Mouse (Mus musculus): ENCODE measurements around the gene Hsf4. TPM values are rescaled to one million over a fixed set of nuclear protein-coding genes. Genes with fewer than 3 reads are reported as not detected.
A peak's percentile ranks its signal among the peaks of the same experiment; 100 is the strongest.
"Not testable (repeated sequence)": the region's sequence is repeated elsewhere in the genome, so short reads cannot be mapped to it uniquely, and the experiment has no call there.

Gene Hsf4
- polyA plus RNA-seq, 1 experiment from 2014 or later: 0.40 TPM

GRCm38 (mm10) chr8:105288958-105289732 is 19.5 kb downstream of the Hsf4 start:
- Histone ChIP-seq H3K9me3 (replicated peaks; ENCODE audit: control insufficient read depth, low read length, poor library complexity, severe bottlenecking) (no peaks in the 10 kb centered on the region), H3K27me3 (ENCODE audit: control insufficient read depth, insufficient read depth, low read depth, low read length) (no peaks in the 10 kb centered on the region), H3K4me2 (ENCODE audit: low read length) (peak overlapping the region; percentile 79), H3K27ac (ENCODE audit: low read length) (peak overlapping the region; percentile 86), H3K4me3 (ENCODE audit: low read depth, low read length) (peak overlapping the region; percentile 52), H3K36me3 (ENCODE audit: control insufficient read depth, insufficient read depth, low read length) (peaks cover 4% of the 10 kb centered on the region; the same call in 1 of the 2 replicates), H3K4me1 (ENCODE audit: control insufficient read depth, insufficient read depth, low read length) (peaks cover 41% of the 10 kb centered on the region), H3K9ac (ENCODE audit: low read depth, low read length) (peak overlapping the region; percentile 69)
- ATAC-seq: peak; percentile 92
- under 1% methylated on average over 53 of the region's 53 CpGs for WGBS

GRCm38 (mm10) chr8:105289805-105290460 is 20.3 kb downstream of the Hsf4 start, which contains the start of gene 4931428F04Rik:
4931428F04Rik (minus strand) TSS chr8:105289864.
- H3K4me2 ChIP-seq (ENCODE audit: low read length): peak within 1 kb of the TSS; percentile 79
- H3K27me3 ChIP-seq (ENCODE audit: control insufficient read depth, insufficient read depth, low read depth, low read length): no peaks in the 10 kb centered on the region
- H3K36me3 ChIP-seq (ENCODE audit: control insufficient read depth, insufficient read depth, low read length): no peaks in the 10 kb centered on the region; the same call in 1 of the 2 replicates
- H3K9me3 ChIP-seq (replicated peaks; ENCODE audit: control insufficient read depth, low read length, poor library complexity, severe bottlenecking): no peaks in the 10 kb centered on the region
- peak within 1 kb of the TSS; percentile 52 for H3K4me3 ChIP-seq (ENCODE audit: low read depth, low read length)
- H3K4me1 ChIP-seq (ENCODE audit: control insufficient read depth, insufficient read depth, low read length): peaks cover 38% of the 10 kb centered on the region
- peak within 1 kb of the TSS; percentile 86 for H3K27ac ChIP-seq (ENCODE audit: low read length)
- peak within 1 kb of the TSS; percentile 69 for H3K9ac ChIP-seq (ENCODE audit: low read depth, low read length)
- WGBS: under 1% methylated on average over 42 of the region's 43 CpGs
- peak; percentile 46 for ATAC-seq

GRCm38 (mm10) chr8:105290554-105291314 is 21.1 kb downstream of the Hsf4 start:
- Histone ChIP-seq H3K4me1 (ENCODE audit: control insufficient read depth, insufficient read depth, low read length) (peaks cover 34% of the 10 kb centered on the region), H3K9ac (ENCODE audit: low read depth, low read length) (peak overlapping the region; percentile 50), H3K9me3 (replicated peaks; ENCODE audit: control insufficient read depth, low read length, poor library complexity, severe bottlenecking) (no peaks in the 10 kb centered on the region), H3K27ac (ENCODE audit: low read length) (no peak overlapping the region), H3K36me3 (ENCODE audit: control insufficient read depth, insufficient read depth, low read length) (no peaks in the 10 kb centered on the region; the same call in 1 of the 2 replicates), H3K4me3 (ENCODE audit: low read depth, low read length) (peak overlapping the region; percentile 52), H3K4me2 (ENCODE audit: low read length) (peak overlapping the region; percentile 79), H3K27me3 (ENCODE audit: control insufficient read depth, insufficient read depth, low read depth, low read length) (no peaks in the 10 kb centered on the region)
- 9% methylated on average over 31 of the region's 31 CpGs for WGBS
- ATAC-seq: no peak

- not testable (repeated sequence) for H3K4me3 ChIP-seq (ENCODE audit: low read depth, low read length); H3K27me3 ChIP-seq (ENCODE audit: control insufficient read depth, insufficient read depth, low read depth, low read length); H3K9ac ChIP-seq (ENCODE audit: low read depth, low read length); H3K4me2 ChIP-seq (ENCODE audit: low read length); H3K27ac ChIP-seq (ENCODE audit: low read length); H3K9me3 ChIP-seq (replicated peaks; ENCODE audit: control insufficient read depth, low read length, poor library complexity, severe bottlenecking); H3K36me3 ChIP-seq (ENCODE audit: control insufficient read depth, insufficient read depth, low read length); ATAC-seq
- WGBS: 87% methylated on average over 8 of the region's 8 CpGs
- H3K4me1 ChIP-seq (ENCODE audit: control insufficient read depth, insufficient read depth, low read length): peaks cover 27% of the 10 kb centered on the region
Measured at GRCm38 (mm10) chr8:105291364-105291763, 21.8 kb downstream of the Hsf4 start.

GRCm38 (mm10) chr8:105291802-105292201 is 22.2 kb downstream of the Hsf4 start:
- H3K4me1 ChIP-seq (ENCODE audit: control insufficient read depth, insufficient read depth, low read length): peaks cover 24% of the 10 kb centered on the region
- not testable (repeated sequence) for H3K36me3 ChIP-seq (ENCODE audit: control insufficient read depth, insufficient read depth, low read length); H3K27me3 ChIP-seq (ENCODE audit: control insufficient read depth, insufficient read depth, low read depth, low read length); H3K9me3 ChIP-seq (replicated peaks; ENCODE audit: control insufficient read depth, low read length, poor library complexity, severe bottlenecking); H3K4me3 ChIP-seq (ENCODE audit: low read depth, low read length); H3K27ac ChIP-seq (ENCODE audit: low read length); H3K9ac ChIP-seq (ENCODE audit: low read depth, low read length); ATAC-seq; H3K4me2 ChIP-seq (ENCODE audit: low read length)
- WGBS: 68% methylated on average over 3 of the region's 3 CpGs

GRCm38 (mm10) chr8:105292471-105292870 is 22.9 kb downstream of the Hsf4 start:
- H3K36me3 ChIP-seq (ENCODE audit: control insufficient read depth, insufficient read depth, low read length): no peaks in the 10 kb centered on the region
- no peak for ATAC-seq
- H3K27ac ChIP-seq (ENCODE audit: low read length): no peak overlapping the region
- no peak overlapping the region for H3K4me3 ChIP-seq (ENCODE audit: low read depth, low read length)
- WGBS: 86% methylated on average over 7 of the region's 7 CpGs
- no peak overlapping the region for H3K4me2 ChIP-seq (ENCODE audit: low read length)
- H3K9ac ChIP-seq (ENCODE audit: low read depth, low read length): no peak overlapping the region
- peaks cover 24% of the 10 kb centered on the region for H3K4me1 ChIP-seq (ENCODE audit: control insufficient read depth, insufficient read depth, low read length)
- H3K27me3 ChIP-seq (ENCODE audit: control insufficient read depth, insufficient read depth, low read depth, low read length): no peaks in the 10 kb centered on the region
- H3K9me3 ChIP-seq (replicated peaks; ENCODE audit: control insufficient read depth, low read length, poor library complexity, severe bottlenecking): no peaks in the 10 kb centered on the region

- WGBS: 69% methylated on average over 19 of the region's 19 CpGs
- no peak for ATAC-seq
- Histone ChIP-seq H3K9me3 (replicated peaks; ENCODE audit: control insufficient read depth, low read length, poor library complexity, severe bottlenecking) (no peaks in the 10 kb centered on the region), H3K27me3 (ENCODE audit: control insufficient read depth, insufficient read depth, low read depth, low read length) (no peaks in the 10 kb centered on the region), H3K27ac (ENCODE audit: low read length) (no peak overlapping the region), H3K4me1 (ENCODE audit: control insufficient read depth, insufficient read depth, low read length) (peaks cover 20% of the 10 kb centered on the region), H3K4me2 (ENCODE audit: low read length) (no peak overlapping the region), H3K9ac (ENCODE audit: low read depth, low read length) (no peak overlapping the region), H3K36me3 (ENCODE audit: control insufficient read depth, insufficient read depth, low read length) (no peaks in the 10 kb centered on the region), H3K4me3 (ENCODE audit: low read depth, low read length) (no peak overlapping the region)
Measured at GRCm38 (mm10) chr8:105293405-105293804, 23.8 kb downstream of the Hsf4 start.

- 0 out of 2 replicates have a peak overlapping the region, but pooled peaks have one; percentile 17 for H3K9ac ChIP-seq (ENCODE audit: low read depth, low read length)
- no peak for ATAC-seq
- H3K4me3 ChIP-seq (ENCODE audit: low read depth, low read length): no peak overlapping the region
- 0 out of 2 replicates have a peak overlapping the region, but pooled peaks have one; percentile 6 for H3K4me2 ChIP-seq (ENCODE audit: low read length)
- no peaks in the 10 kb centered on the region for H3K36me3 ChIP-seq (ENCODE audit: control insufficient read depth, insufficient read depth, low read length)
- H3K27ac ChIP-seq (ENCODE audit: low read length): no peak overlapping the region
- H3K9me3 ChIP-seq (replicated peaks; ENCODE audit: control insufficient read depth, low read length, poor library complexity, severe bottlenecking): no peaks in the 10 kb centered on the region
- WGBS: 59% methylated on average over 9 of the region's 9 CpGs
- H3K27me3 ChIP-seq (ENCODE audit: control insufficient read depth, insufficient read depth, low read depth, low read length): no peaks in the 10 kb centered on the region
- peaks cover 31% of the 10 kb centered on the region for H3K4me1 ChIP-seq (ENCODE audit: control insufficient read depth, insufficient read depth, low read length)
Measured at GRCm38 (mm10) chr8:105294776-105295175, 25.2 kb downstream of the Hsf4 start.

Data from midbrain, embryonic 16.5 days (tissue).